Mouse (Mus musculus) small intestine, adult 2 months (tissue): Measurements from ENCODE around the gene Ube2e1.

Experiments
- CTCF ChIP-seq: fragments of 200-500 bp; IDR thresholded peaks from 2 replicates; pipeline ENCODE4 v1.5.1; 2012; ENCODE audit warnings: low read depth, mild to moderate bottlenecking, control low read depth, inconsistent platforms, low read length, moderate library complexity, mixed read lengths; ENCODE audit not compliant: insufficient replicate concordance, insufficient read length; ENCODE audit errors: extremely low read depth
- POLR2A ChIP-seq: fragments of 200-500 bp; IDR thresholded peaks from 2 replicates; pipeline ENCODE4 v1.6.1; 2012; ENCODE audit warnings: low read depth, mild to moderate bottlenecking, control low read depth, inconsistent platforms, low read length, moderate library complexity

DNA sequence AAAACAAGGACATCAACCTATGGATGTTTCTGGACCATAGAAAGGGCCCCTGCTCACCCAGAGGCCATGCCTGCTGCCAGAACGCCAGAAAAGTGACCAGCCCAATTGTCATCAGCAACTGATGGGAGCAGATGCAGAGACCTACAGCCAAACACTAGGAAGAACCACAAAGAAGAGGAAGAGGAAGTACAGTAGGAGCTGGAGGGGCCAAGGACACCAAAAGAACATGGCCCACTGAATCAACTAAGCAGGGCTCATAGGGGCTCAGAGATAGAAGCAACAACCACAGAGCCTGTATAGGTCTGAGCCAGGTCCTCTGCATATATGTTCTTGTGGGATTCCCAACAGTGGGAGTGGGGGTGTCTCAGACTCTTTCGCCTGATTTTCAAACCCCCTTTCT, 34.2 kb downstream of the Ube2e1 start:
- TF ChIP-seq CTCF: no peak
- no peak for TF ChIP-seq POLR2A
